ENCODE assay signal across 10 mouse cellular contexts in the genomic region with DNA sequence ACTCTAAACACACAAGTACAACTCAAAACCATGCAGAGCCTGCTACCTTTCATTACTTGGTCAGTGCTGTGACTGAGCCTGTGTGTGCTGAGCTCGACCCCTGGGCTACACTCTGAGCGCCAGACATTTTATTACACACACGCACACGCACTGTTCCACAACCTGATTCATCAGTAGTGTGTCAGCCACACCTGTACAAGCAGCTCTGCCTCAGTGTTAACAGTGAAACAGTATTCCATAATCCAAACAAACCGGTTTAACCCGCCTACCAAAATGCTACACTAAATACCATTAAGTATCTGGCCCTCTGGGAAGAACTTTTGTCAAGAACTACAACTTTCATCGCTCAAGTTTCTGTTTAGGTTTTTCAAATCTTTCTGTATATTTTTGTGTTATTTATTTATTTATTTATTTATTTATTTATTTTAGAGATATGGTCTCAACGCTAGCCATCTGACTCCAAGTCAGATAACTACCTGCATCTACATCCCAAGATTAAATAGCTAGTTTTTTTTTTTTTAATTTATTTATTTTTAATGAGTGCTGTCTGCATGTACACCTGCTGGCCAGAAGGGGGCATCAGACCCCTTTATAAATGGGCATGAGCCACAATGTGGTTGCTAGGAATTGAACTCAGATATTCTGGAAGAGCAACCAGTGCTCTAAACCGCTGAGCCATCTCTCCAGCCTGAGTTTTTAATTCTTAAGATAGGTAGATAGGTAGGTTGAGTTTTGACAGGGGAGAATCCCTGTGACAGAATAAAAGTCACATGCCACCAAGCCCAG. TPM values are rescaled to one million over a fixed set of nuclear protein-coding genes. Genes with fewer than 3 reads are reported as not detected.
DNase-seq lines count a peak whose midpoint lies in the region; ATAC-seq lines count a peak whose summit lies in the region.
"Had no signal": no experiment of that assay in that cellular context is flagged by ENCODE, and none has a peak within 500 bp of the region (broad histone marks: within the 10 kb centered on the region; RNA-seq: fewer than 3 reads in every experiment).

No protein-coding gene starts in this region.

- 69% methylated on average over 9 of the region's 9 CpGs for WGBS in hindbrain, embryonic 11.5 days
- WGBS in hindbrain, embryonic 12.5 days, result 72% methylated on average over 9 of the region's 9 CpGs
- WGBS in embryonic facial prominence, embryonic 14.5 days, result 62% methylated on average over 9 of the region's 9 CpGs

- H3K4me3 ChIP-seq in hindbrain, embryonic 11.5 days (ENCODE audit: low read depth, low read length), result no peak overlapping the region
- H3K4me3 ChIP-seq in hindbrain, embryonic 12.5 days, result no peak overlapping the region
- no peak overlapping the region for H3K4me3 ChIP-seq in embryonic facial prominence, embryonic 14.5 days (ENCODE audit: low read depth, low read length)
- H3K4me3 ChIP-seq: embryonic facial prominence, embryonic 15.5 days had no signal

- H3K9ac ChIP-seq in hindbrain, embryonic 11.5 days (ENCODE audit: low read depth, low read length), result no peak overlapping the region
- no peak overlapping the region for H3K9ac ChIP-seq in hindbrain, embryonic 12.5 days
- H3K9ac ChIP-seq in embryonic facial prominence, embryonic 14.5 days (ENCODE audit: low read depth, low read length), result no peak overlapping the region
- H3K9ac ChIP-seq: embryonic facial prominence, embryonic 15.5 days had no signal

- DNase-seq in hindbrain, embryonic 11.5 days (ENCODE audit: low spot score), result peak; percentile 43
- DNase-seq in CD4-positive helper T cell, adult 2 months (ENCODE audit: low read depth, low spot score), result peak; percentile 66
- DNase-seq in adipocyte (ENCODE audit: low spot score), result peak; percentile 53
- peak; percentile 69 for DNase-seq in embryonic facial prominence, embryonic 14.5 days (ENCODE audit: low spot score)
- DNase-seq in lung, postnatal 36 days, result peak; percentile 30
- DNase-seq in ovary, adult 18-20 months (ENCODE audit: low spot score), result no peak
- no peak for DNase-seq in right cerebral cortex, postnatal 4 days

- no peaks in the 10 kb centered on the region for H3K27me3 ChIP-seq in hindbrain, embryonic 11.5 days (ENCODE audit: control insufficient read depth, insufficient read depth, low read length)
- H3K27me3 ChIP-seq in hindbrain, embryonic 12.5 days, result no peaks in the 10 kb centered on the region
- no peaks in the 10 kb centered on the region for H3K27me3 ChIP-seq in embryonic facial prominence, embryonic 14.5 days (replicated peaks; ENCODE audit: control insufficient read depth, insufficient read depth, low read length)
- H3K27me3 ChIP-seq: embryonic facial prominence, embryonic 15.5 days had no signal

- no peak overlapping the region for H3K27ac ChIP-seq in hindbrain, embryonic 11.5 days (ENCODE audit: low read depth, low read length)
- no peak overlapping the region for H3K27ac ChIP-seq in hindbrain, embryonic 12.5 days
- H3K27ac ChIP-seq in embryonic facial prominence, embryonic 14.5 days (replicated peaks; ENCODE audit: low read depth, low read length), result no peak overlapping the region
- H3K27ac ChIP-seq: embryonic facial prominence, embryonic 15.5 days; macrophage had no signal

- H3K4me1 ChIP-seq in hindbrain, embryonic 11.5 days (replicated peaks; ENCODE audit: control insufficient read depth, insufficient read depth, low read length), result no peaks in the 10 kb centered on the region
- H3K4me1 ChIP-seq in hindbrain, embryonic 12.5 days, result no peaks in the 10 kb centered on the region
- no peaks in the 10 kb centered on the region for H3K4me1 ChIP-seq in embryonic facial prominence, embryonic 14.5 days (ENCODE audit: control insufficient read depth, insufficient read depth, low read length)

- no peaks in the 10 kb centered on the region for H3K36me3 ChIP-seq in hindbrain, embryonic 11.5 days (ENCODE audit: control insufficient read depth, insufficient read depth, low read length)
- no peaks in the 10 kb centered on the region for H3K36me3 ChIP-seq in hindbrain, embryonic 12.5 days
- H3K36me3 ChIP-seq in embryonic facial prominence, embryonic 14.5 days (ENCODE audit: control insufficient read depth, insufficient read depth, low read length), result no peaks in the 10 kb centered on the region
- H3K36me3 ChIP-seq: embryonic facial prominence, embryonic 15.5 days had no signal

- H3K4me2 ChIP-seq in hindbrain, embryonic 11.5 days (replicated peaks; ENCODE audit: low read depth, low read length), result no peak overlapping the region
- no peak overlapping the region for H3K4me2 ChIP-seq in hindbrain, embryonic 12.5 days (replicated peaks)
- no peak overlapping the region for H3K4me2 ChIP-seq in embryonic facial prominence, embryonic 14.5 days (ENCODE audit: low read depth, low read length)
- H3K4me2 ChIP-seq: embryonic facial prominence, embryonic 15.5 days had no signal

- no peak for ATAC-seq in hindbrain, embryonic 11.5 days (ENCODE audit: low FRiP score)
- no peak for ATAC-seq in hindbrain, embryonic 12.5 days (ENCODE audit: low FRiP score)
- ATAC-seq in embryonic facial prominence, embryonic 14.5 days (ENCODE audit: low read depth), result 0 out of 2 replicates have a peak, but pooled peaks have one; percentile 16

- no peaks in the 10 kb centered on the region for H3K9me3 ChIP-seq in hindbrain, embryonic 11.5 days (ENCODE audit: control insufficient read depth, low read length)
- H3K9me3 ChIP-seq in hindbrain, embryonic 12.5 days (replicated peaks), result no peaks in the 10 kb centered on the region
- no peaks in the 10 kb centered on the region for H3K9me3 ChIP-seq in embryonic facial prominence, embryonic 14.5 days (ENCODE audit: control insufficient read depth, low read length)
- H3K9me3 ChIP-seq: embryonic facial prominence, embryonic 15.5 days had no signal

RNA-seq across cellular contexts. Expression of a gene that starts 11.1 kb away (rescaled TPM):
- polyA plus RNA-seq in hindbrain, embryonic 11.5 days (2014; fragmentation: Nextera tagmentation; extraction: Ambion mirVana), result 14.8 and 16.9 TPM in 2 replicates
- 19.4 and 20.8 TPM in 2 replicates for polyA plus RNA-seq in hindbrain, embryonic 12.5 days (2016; fragmentation: Nextera tagmentation; extraction: Ambion mirVana)
- polyA plus RNA-seq in embryonic facial prominence, embryonic 14.5 days (2014; fragmentation: Nextera tagmentation; extraction: Ambion mirVana), result 16.7 and 18.7 TPM in 2 replicates

RNA-seq across cellular contexts. Expression of a gene that starts 39.3 kb away (rescaled TPM):
- 26.8 and 31.4 TPM in 2 replicates for polyA plus RNA-seq in hindbrain, embryonic 11.5 days (2014; fragmentation: Nextera tagmentation; extraction: Ambion mirVana)
- polyA plus RNA-seq in hindbrain, embryonic 12.5 days (2016; fragmentation: Nextera tagmentation; extraction: Ambion mirVana), result 30.0 and 34.8 TPM in 2 replicates
- 26.7 and 29.6 TPM in 2 replicates for polyA plus RNA-seq in embryonic facial prominence, embryonic 14.5 days (2014; fragmentation: Nextera tagmentation; extraction: Ambion mirVana)

RNA-seq across cellular contexts. Expression of a gene that starts 39.4 kb away (rescaled TPM):
- 22.6 and 26.8 TPM in 2 replicates for polyA plus RNA-seq in hindbrain, embryonic 11.5 days (2014; fragmentation: Nextera tagmentation; extraction: Ambion mirVana)
- 32.1 and 33.4 TPM in 2 replicates for polyA plus RNA-seq in hindbrain, embryonic 12.5 days (2016; fragmentation: Nextera tagmentation; extraction: Ambion mirVana)
- polyA plus RNA-seq in embryonic facial prominence, embryonic 14.5 days (2014; fragmentation: Nextera tagmentation; extraction: Ambion mirVana), result 15.8 and 18.7 TPM in 2 replicates

Comparison
In these comparisons a context has a peak if more than half of its experiments do, and no peak if none do; other contexts are left out.
1. DNase-seq: peak in hindbrain, embryonic 11.5 days (single experiment), CD4-positive helper T cell, adult 2 months (single experiment), adipocyte (single experiment), embryonic facial prominence, embryonic 14.5 days (single experiment) and lung, postnatal 36 days (single experiment); none in ovary, adult 18-20 months (single experiment) and right cerebral cortex, postnatal 4 days (single experiment).